Mouse (Mus musculus): ENCODE results near the gene Ntrk2. TPM values are rescaled to one million over a fixed set of nuclear protein-coding genes. Genes with fewer than 3 reads are reported as not detected.

Gene Ntrk2
- polyA plus RNA-seq, 1 experiment, result 0.81 TPM

GRCm38 (mm10) chr13:59059118-59059517 lies 252.7 kb downstream of the Ntrk2 start:
- no peak overlapping the region for H3K27ac ChIP-seq (ENCODE audit: insufficient read depth, low read depth, low read length)
- H3K4me3 ChIP-seq (ENCODE audit: low read depth, low read length), result no peak overlapping the region
- no peak for TF ChIP-seq CTCF (IDR thresholded peaks at IDR 0.05; ENCODE audit: extremely low read depth, insufficient read length, insufficient replicate concordance, low read depth, low read length)
- TF ChIP-seq POLR2A (IDR thresholded peaks at IDR 0.05; ENCODE audit: low read depth, low read length), result no peak
- no peaks in the 10 kb centered on the region for H3K36me3 ChIP-seq (ENCODE audit: control insufficient read depth, insufficient read depth, low read length)
- H3K27me3 ChIP-seq (ENCODE audit: control insufficient read depth, insufficient read depth, low read length), result no peaks in the 10 kb centered on the region
- H3K4me1 ChIP-seq (ENCODE audit: control insufficient read depth, insufficient read depth, insufficient read length, low read length), result no peaks in the 10 kb centered on the region
- WGBS, result 21% methylated on average over 7 of the region's 7 CpGs

GRCm38 (mm10) chr13:59065677-59066076 lies 259.3 kb downstream of the Ntrk2 start:
- Histone ChIP-seq H3K27me3 (ENCODE audit: control insufficient read depth, insufficient read depth, low read length) (no peaks in the 10 kb centered on the region), H3K27ac (ENCODE audit: insufficient read depth, low read depth, low read length) (no peak overlapping the region), H3K4me1 (ENCODE audit: control insufficient read depth, insufficient read depth, insufficient read length, low read length) (no peaks in the 10 kb centered on the region), H3K36me3 (ENCODE audit: control insufficient read depth, insufficient read depth, low read length) (no peaks in the 10 kb centered on the region), H3K4me3 (ENCODE audit: low read depth, low read length) (no peak overlapping the region)
- TF ChIP-seq CTCF (IDR thresholded peaks at IDR 0.05; ENCODE audit: extremely low read depth, insufficient read length, insufficient replicate concordance, low read depth, low read length) (no peak), POLR2A (IDR thresholded peaks at IDR 0.05; ENCODE audit: low read depth, low read length) (no peak)
- 70% methylated on average over 3 of the region's 3 CpGs for WGBS

- Histone ChIP-seq H3K27me3 (ENCODE audit: control insufficient read depth, insufficient read depth, low read length) (no peaks in the 10 kb centered on the region), H3K4me3 (ENCODE audit: low read depth, low read length) (no peak overlapping the region), H3K4me1 (ENCODE audit: control insufficient read depth, insufficient read depth, insufficient read length, low read length) (no peaks in the 10 kb centered on the region), H3K27ac (ENCODE audit: insufficient read depth, low read depth, low read length) (no peak overlapping the region), H3K36me3 (ENCODE audit: control insufficient read depth, insufficient read depth, low read length) (no peaks in the 10 kb centered on the region)
- 31% methylated on average over 26 of the region's 26 CpGs for WGBS
- TF ChIP-seq CTCF (IDR thresholded peaks at IDR 0.05; ENCODE audit: extremely low read depth, insufficient read length, insufficient replicate concordance, low read depth, low read length), result peak; percentile 51
- TF ChIP-seq POLR2A (IDR thresholded peaks at IDR 0.05; ENCODE audit: low read depth, low read length), result no peak
These were observed 267.4 kb downstream of the Ntrk2 start for GRCm38 (mm10) chr13:59073635-59074256.

- H3K27ac ChIP-seq (ENCODE audit: insufficient read depth, low read depth, low read length), result no peak overlapping the region
- TF ChIP-seq POLR2A (IDR thresholded peaks at IDR 0.05; ENCODE audit: low read depth, low read length) (no peak), CTCF (IDR thresholded peaks at IDR 0.05; ENCODE audit: extremely low read depth, insufficient read length, insufficient replicate concordance, low read depth, low read length) (no peak)
- H3K4me3 ChIP-seq (ENCODE audit: low read depth, low read length), result no peak overlapping the region
- no peaks in the 10 kb centered on the region for H3K4me1 ChIP-seq (ENCODE audit: control insufficient read depth, insufficient read depth, insufficient read length, low read length)
- H3K36me3 ChIP-seq (ENCODE audit: control insufficient read depth, insufficient read depth, low read length), result no peaks in the 10 kb centered on the region
- no peaks in the 10 kb centered on the region for H3K27me3 ChIP-seq (ENCODE audit: control insufficient read depth, insufficient read depth, low read length)
- 29% methylated on average over 4 of the region's 4 CpGs for WGBS
These were observed 270.1 kb downstream of the Ntrk2 start for GRCm38 (mm10) chr13:59076489-59076888.

GRCm38 (mm10) chr13:59079761-59080461 lies 273.5 kb downstream of the Ntrk2 start:
- Histone ChIP-seq H3K27me3 (ENCODE audit: control insufficient read depth, insufficient read depth, low read length) (no peaks in the 10 kb centered on the region), H3K4me3 (ENCODE audit: low read depth, low read length) (no peak overlapping the region), H3K4me1 (ENCODE audit: control insufficient read depth, insufficient read depth, insufficient read length, low read length) (no peaks in the 10 kb centered on the region), H3K36me3 (ENCODE audit: control insufficient read depth, insufficient read depth, low read length) (no peaks in the 10 kb centered on the region), H3K27ac (ENCODE audit: insufficient read depth, low read depth, low read length) (no peak overlapping the region)
- TF ChIP-seq POLR2A (IDR thresholded peaks at IDR 0.05; ENCODE audit: low read depth, low read length) (no peak), CTCF (IDR thresholded peaks at IDR 0.05; ENCODE audit: extremely low read depth, insufficient read length, insufficient replicate concordance, low read depth, low read length) (no peak)
- WGBS, result 58% methylated on average over 7 of the region's 7 CpGs

GRCm38 (mm10) chr13:59080468-59080867 lies 274.1 kb downstream of the Ntrk2 start:
- Histone ChIP-seq H3K36me3 (ENCODE audit: control insufficient read depth, insufficient read depth, low read length) (no peaks in the 10 kb centered on the region), H3K4me1 (ENCODE audit: control insufficient read depth, insufficient read depth, insufficient read length, low read length) (no peaks in the 10 kb centered on the region), H3K27ac (ENCODE audit: insufficient read depth, low read depth, low read length) (no peak overlapping the region), H3K27me3 (ENCODE audit: control insufficient read depth, insufficient read depth, low read length) (no peaks in the 10 kb centered on the region), H3K4me3 (ENCODE audit: low read depth, low read length) (no peak overlapping the region)
- 75% methylated on average over 5 of the region's 5 CpGs for WGBS
- TF ChIP-seq POLR2A (IDR thresholded peaks at IDR 0.05; ENCODE audit: low read depth, low read length) (no peak), CTCF (IDR thresholded peaks at IDR 0.05; ENCODE audit: extremely low read depth, insufficient read length, insufficient replicate concordance, low read depth, low read length) (no peak)

GRCm38 (mm10) chr13:59089016-59089415 lies 282.6 kb downstream of the Ntrk2 start:
- 64% methylated on average over 4 of the region's 4 CpGs for WGBS
- H3K36me3 ChIP-seq (ENCODE audit: control insufficient read depth, insufficient read depth, low read length), result no peaks in the 10 kb centered on the region
- H3K4me3 ChIP-seq (ENCODE audit: low read depth, low read length), result no peak overlapping the region
- no peaks in the 10 kb centered on the region for H3K27me3 ChIP-seq (ENCODE audit: control insufficient read depth, insufficient read depth, low read length)
- H3K4me1 ChIP-seq (ENCODE audit: control insufficient read depth, insufficient read depth, insufficient read length, low read length), result no peaks in the 10 kb centered on the region
- H3K27ac ChIP-seq (ENCODE audit: insufficient read depth, low read depth, low read length), result no peak overlapping the region
- no peak for TF ChIP-seq POLR2A (IDR thresholded peaks at IDR 0.05; ENCODE audit: low read depth, low read length)
- TF ChIP-seq CTCF (IDR thresholded peaks at IDR 0.05; ENCODE audit: extremely low read depth, insufficient read length, insufficient replicate concordance, low read depth, low read length), result no peak
